Mouse (Mus musculus) layer of hippocampus, adult 9-10 months (tissue): ENCODE data around the gene Taok2.

Experiments
- DNase-seq: peaks from one replicate; pipeline ENCODE4 v3.0.0; 2022; ENCODE audit warnings: low spot score

Taok2 gene

DNA sequence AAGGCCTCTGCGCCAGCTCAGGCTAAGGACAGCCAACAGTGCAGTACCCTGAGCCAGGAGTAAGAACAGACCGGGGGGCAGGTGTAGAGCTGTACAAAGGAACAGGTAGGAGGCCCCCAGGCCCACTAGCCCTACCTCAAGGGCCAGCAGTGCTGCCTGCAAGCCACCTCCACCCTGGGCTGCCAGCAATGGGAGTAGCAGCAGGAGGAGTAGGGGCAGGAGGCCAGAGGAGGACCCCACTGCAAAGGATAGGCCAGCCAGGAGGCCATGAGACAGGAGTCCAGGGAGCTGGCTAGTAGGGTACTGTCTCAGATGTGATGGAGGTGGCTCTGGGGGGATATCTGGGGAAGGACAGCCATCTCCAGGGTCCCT is 14.0 kb downstream of the Taok2 start:
- no peak for DNase-seq

DNA sequence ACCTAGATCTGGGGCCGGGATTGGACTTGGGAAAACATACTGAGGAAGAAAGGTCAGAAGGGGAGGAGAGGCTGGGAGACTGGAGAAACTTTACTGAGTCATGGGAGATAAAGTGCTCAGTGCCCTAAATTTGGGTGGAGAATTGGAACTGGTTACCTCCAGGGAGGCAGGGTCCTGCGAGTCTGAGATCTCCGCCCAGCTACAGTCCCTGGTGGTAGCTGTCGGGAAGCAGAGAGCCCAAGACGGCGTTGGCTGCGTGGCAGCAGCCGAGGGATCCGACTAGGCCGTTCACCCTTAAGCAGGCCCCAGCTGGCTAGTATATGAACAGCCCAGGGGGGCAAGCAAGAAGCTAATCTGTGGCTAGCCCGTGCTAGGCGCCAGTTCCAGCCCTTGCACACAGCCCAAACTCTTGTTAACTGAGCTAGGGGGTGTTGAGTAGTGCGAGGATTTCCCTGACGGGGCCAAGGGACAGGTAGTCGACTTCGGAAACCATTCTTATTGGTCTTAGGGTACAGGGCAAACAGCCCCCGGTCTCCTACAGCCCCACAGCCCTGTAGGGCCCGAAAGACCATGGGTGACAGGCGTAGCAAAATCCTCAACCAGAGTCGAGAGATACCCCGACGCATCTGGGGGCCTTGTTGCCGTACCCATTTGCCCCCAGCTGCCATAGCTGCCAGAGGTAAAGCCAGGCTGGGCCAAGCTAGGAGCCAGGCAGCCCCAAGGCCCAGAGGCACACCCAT is 14.6 kb downstream of the Taok2 start:
- no peak for DNase-seq

- DNase-seq, result no peak
These were observed 16.5 kb downstream of the Taok2 start for GRCm38 (mm10) chr7:126868003-126868402.

DNA sequence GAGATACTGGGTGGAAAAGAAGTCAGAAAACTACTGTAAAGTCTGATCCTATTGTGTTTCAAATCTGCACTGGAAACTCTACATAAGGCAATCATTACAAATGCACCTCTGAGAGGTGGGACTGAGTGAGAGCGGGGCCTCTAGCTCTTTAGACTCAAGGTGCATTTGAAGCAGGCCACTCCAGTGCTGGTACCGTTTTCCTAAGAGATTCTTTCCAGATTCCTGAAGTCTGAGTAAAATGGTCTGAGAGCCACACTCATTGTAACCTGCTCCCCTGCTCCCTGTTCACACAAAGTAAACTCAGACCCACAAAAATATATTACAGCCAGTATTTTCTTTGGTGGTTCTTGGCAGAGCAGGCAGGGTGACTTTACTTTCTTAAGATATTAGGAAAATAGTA is 17.0 kb downstream of the Taok2 start:
- DNase-seq, result no peak

- no peak for DNase-seq
These were observed 20.7 kb downstream of the Taok2 start for GRCm38 (mm10) chr7:126863791-126864190.

- peak; percentile 80 for DNase-seq
These were observed 22.2 kb downstream of the Taok2 start, which contains the start of gene Ino80e for GRCm38 (mm10) chr7:126862147-126862784. Ino80e (minus strand) TSS chr7:126862377.

DNA sequence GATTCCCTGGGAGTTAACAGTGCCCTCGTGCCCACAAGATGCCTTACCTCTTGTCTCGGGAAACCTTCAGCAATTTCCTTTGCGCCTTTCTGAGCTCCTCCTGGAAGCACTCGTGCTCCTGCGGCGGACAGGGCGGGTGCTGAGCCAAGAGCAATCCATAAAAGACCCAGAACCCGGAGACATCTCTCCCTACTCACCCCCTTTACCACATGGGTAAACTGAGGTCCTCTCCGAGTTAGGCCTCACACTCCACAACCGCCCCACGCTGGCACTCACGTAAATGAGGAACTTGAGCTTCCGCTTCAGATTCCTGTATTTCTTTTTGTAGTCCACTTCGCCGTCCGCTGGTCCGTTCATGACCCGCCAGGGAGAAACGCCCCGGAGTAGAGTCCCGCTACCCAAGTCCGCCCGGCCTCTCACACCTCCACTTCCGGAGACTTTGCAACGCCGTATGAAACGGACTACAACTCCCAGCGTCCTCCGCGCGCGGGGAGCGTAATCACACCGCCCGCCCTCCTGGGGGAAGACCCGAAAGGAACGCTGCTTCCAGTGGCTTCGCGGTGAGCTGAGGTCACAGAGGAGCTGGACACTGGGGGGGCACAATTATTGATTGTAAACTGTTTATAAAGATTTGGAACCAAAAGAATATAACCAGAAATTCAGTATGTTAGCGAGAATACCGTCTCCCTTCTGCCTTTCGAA is 22.9 kb downstream of the Taok2 start, which contains the start of gene Hirip3:
Gene Hirip3, plus strand, starts transcription at position 544 of the 702 bp plus-strand sequence.
- DNase-seq, result peak; percentile 78

- no peak for DNase-seq
These were observed 23.5 kb downstream of the Taok2 start for GRCm38 (mm10) chr7:126860987-126861386.

GRCm38 (mm10) chr7:126856741-126857420 is 27.6 kb downstream of the Taok2 start:
- DNase-seq, result no peak

DNA sequence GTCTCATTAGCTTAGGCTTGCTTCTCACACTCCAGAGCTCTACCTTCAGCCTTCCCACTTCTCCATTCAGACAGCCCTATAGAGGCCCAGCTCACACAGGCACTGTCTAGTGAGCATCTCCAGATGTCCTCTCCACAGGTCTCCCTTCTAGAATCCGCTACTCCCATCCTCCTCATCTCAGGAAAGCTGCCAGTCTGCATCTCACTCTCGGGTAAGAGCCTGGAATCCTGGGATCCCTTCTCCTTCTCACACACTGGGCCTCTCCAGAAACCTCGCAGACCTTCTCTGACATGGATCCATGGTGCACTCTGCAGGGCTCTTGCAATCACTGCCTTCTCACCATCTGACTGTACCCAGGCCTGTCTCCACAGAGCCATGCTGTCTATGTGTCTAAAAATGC is 28.9 kb downstream of the Taok2 start:
- no peak for DNase-seq

GRCm38 (mm10) chr7:126853454-126853853 is 31.0 kb downstream of the Taok2 start:
- no peak for DNase-seq

GRCm38 (mm10) chr7:126851192-126851591 is 33.3 kb downstream of the Taok2 start:
- no peak for DNase-seq

GRCm38 (mm10) chr7:126850161-126850560 is 34.3 kb downstream of the Taok2 start:
- no peak for DNase-seq

DNA sequence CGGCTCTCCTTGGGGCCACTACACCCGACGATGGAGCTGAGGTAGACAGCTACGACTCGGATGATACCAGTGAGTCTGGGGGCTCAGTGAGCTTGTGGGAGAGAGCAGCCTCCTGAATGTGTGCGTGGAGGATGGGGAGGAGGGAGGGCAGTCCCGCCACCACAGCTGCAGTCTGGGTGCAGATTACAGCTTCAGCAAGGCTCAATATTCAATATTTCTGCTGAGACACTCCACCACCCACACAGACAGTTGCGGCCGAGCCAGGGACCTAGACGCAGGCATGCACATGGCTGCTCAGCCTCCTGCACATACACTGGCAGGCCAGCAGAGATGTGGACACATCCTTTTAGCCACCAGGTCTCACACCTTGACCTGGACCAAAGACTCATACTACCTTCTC is 35.7 kb downstream of the Taok2 start:
- no peak for DNase-seq

GRCm38 (mm10) chr7:126847421-126848398 is 36.8 kb downstream of the Taok2 start:
- no peak for DNase-seq

DNA sequence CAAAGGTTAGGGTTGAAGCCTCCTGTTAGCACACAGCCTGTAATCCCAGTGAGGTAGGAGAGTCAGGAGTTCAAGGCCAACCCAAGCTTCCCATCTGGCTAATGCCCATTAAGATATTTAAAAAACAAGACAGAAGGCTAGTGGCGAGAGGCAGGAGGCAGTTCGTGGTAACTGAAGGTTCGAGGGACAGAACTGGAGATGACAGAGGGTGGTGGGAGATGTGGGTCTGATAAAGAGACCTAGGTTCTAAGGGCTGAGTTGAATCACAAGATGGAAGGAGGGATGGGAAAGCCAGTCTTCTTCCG is 37.4 kb downstream of the Taok2 start, which contains the start of gene Doc2a:
Gene Doc2a, plus strand, starts transcription at position 301 of the 305 bp plus-strand sequence.
- DNase-seq, result no peak

DNA sequence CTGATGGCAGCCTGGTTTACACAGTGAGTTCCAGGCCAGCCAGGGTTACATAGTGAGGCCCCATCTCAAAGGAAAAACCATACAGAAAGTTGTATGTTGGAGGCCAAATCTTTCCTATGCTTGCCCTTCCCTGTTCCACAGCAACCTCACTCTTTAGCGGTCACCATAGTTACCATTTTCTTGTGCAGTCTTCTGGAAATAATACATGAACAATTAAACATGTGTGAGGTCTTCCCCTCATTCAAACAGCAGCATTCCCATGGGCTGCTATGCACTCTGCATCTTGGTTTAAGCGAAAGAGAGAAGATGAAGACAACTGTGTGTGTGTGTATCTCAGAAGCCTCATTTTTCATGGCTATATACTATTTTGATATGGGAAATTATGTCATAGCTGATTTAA is 39.0 kb downstream of the Taok2 start:
- DNase-seq, result no peak

DNA sequence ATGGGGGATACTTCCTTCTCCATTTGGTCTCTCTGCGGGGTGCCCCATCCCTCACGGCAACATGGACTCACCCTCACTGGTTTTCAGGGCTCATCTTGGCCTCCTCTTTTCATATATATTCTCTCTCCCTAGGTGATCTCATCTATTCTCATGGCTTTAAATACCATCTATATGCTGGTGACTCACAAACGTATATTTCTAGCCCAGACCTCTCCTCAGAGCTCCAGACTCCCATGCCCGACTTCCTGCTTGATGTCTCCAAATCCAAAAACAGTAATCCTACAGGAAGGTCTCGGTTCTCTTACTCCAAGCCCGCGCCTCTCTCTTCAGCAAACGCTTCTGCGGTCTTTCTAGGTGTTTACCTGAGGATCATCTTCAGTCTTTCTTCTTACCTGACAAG is 41.2 kb downstream of the Taok2 start:
- DNase-seq, result no peak

- DNase-seq, result no peak
These were observed 51.2 kb downstream of the Taok2 start for GRCm38 (mm10) chr7:126833294-126833693.

DNA sequence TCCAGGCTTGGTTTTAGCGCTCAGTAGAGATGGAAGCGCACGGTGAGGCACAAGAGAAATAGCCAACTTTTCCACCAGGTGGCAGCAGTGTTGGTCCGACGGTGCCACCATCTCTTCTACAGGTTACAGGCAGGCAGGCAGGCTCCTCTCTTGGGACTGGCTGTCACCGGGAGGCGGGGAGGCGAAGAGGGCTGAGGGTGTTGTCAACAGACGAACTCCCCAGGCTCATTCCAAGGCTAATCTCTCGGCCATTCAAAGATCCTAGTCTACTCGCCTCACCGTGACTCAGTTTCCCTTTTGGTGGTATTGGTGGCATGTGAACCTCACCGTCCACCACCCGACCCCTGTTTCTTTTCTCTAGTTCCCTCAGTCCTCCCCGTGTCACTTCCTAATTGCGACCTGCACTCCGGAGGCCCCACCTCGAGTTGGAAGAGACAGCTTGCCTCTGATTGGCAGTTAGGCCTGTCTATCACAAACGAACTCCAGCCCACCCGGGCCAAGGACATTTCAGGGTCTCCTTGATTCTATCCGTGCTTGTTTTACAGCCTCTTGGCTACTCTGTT is 52.4 kb downstream of the Taok2 start:
- peak; percentile 59 for DNase-seq

- no peak for DNase-seq
These were observed 53.0 kb downstream of the Taok2 start, which contains the start of gene 4930451I11Rik for GRCm38 (mm10) chr7:126831539-126831938. 4930451I11Rik (minus strand) TSS chr7:126831639.
